8 mouse cellular contexts compared by ENCODE assay signal in genomic region chr17:84188374-84188961, GRCm38 (mm10). TPM values are rescaled to one million over a fixed set of nuclear protein-coding genes. Genes with fewer than 3 reads are reported as not detected.
DNase-seq lines count a peak whose midpoint lies in the region; ATAC-seq and TF ChIP-seq lines count a peak whose summit lies in the region.

No protein-coding gene starts in this region.

- peak overlapping the region; percentile 67 for H3K4me3 ChIP-seq in ES-Bruce4 (ENCODE audit: low read depth, low read length)
- peak overlapping the region; percentile 73 for H3K4me3 ChIP-seq in forebrain, embryonic 15.5 days
- H3K4me3 ChIP-seq in lung, embryonic 14.5 days (ENCODE audit: low read depth, low read length), result peak overlapping the region; percentile 93

- under 1% methylated on average over 38 of the region's 38 CpGs for WGBS in forebrain, embryonic 15.5 days
- under 1% methylated on average over 38 of the region's 38 CpGs for WGBS in lung, embryonic 14.5 days

- H3K36me3 ChIP-seq in ES-Bruce4 (ENCODE audit: control insufficient read depth, insufficient read depth, low read length, poor library complexity, severe bottlenecking), result peaks cover 10% of the 10 kb centered on the region
- H3K36me3 ChIP-seq in forebrain, embryonic 15.5 days, result peaks cover 5% of the 10 kb centered on the region; the same call in 1 of the 2 replicates
- peaks cover 35% of the 10 kb centered on the region for H3K36me3 ChIP-seq in lung, embryonic 14.5 days (ENCODE audit: insufficient read depth)

- 0 out of 2 replicates have a peak, but pooled peaks have one; percentile 50 for TF ChIP-seq EP300 in ES-Bruce4 (IDR thresholded peaks at IDR 0.05; ENCODE audit: insufficient read depth, low read depth, low read length)

- peak; percentile 68 for DNase-seq in cerebellum, adult 11-12 months
- peak; percentile 95 for DNase-seq in heart, postnatal 25 days (ENCODE audit: low spot score)
- peak; percentile 69 to 82 for DNase-seq in layer of hippocampus, adult 18-20 months (ENCODE audit: low spot score in 2 of 2)
- peak; percentile 97 for DNase-seq in lung, embryonic 14.5 days
- DNase-seq in thymus, adult 18-20 months, result peak; percentile 77 to 83

- ATAC-seq in forebrain, embryonic 15.5 days (replicated peaks), result peak; percentile 80
- peak; percentile 91 for ATAC-seq in lung, embryonic 14.5 days (ENCODE audit: insufficient read depth)
- ATAC-seq in neutrophil, adult 5-6 weeks (ENCODE audit: extremely low read depth, insufficient number of reproducible peaks, low FRiP score, poor library complexity, severe bottlenecking), result peak; percentile 20; the same call in 1 of the 2 replicates

- H3K27me3 ChIP-seq in ES-Bruce4 (ENCODE audit: control insufficient read depth, insufficient read depth, low read length, poor library complexity, severe bottlenecking), result no peaks in the 10 kb centered on the region
- peaks cover 7% of the 10 kb centered on the region; the same call in 1 of the 2 replicates for H3K27me3 ChIP-seq in forebrain, embryonic 15.5 days
- no peaks in the 10 kb centered on the region for H3K27me3 ChIP-seq in lung, embryonic 14.5 days (ENCODE audit: insufficient read depth, low read length)

- peak overlapping the region; percentile 79 for H3K9ac ChIP-seq in ES-Bruce4 (ENCODE audit: low read depth, poor library complexity, severe bottlenecking)
- H3K9ac ChIP-seq in forebrain, embryonic 15.5 days (replicated peaks), result peak overlapping the region; percentile 49
- H3K9ac ChIP-seq in lung, embryonic 14.5 days, result peak overlapping the region; percentile 84

- intact Hi-C loops in heart, postnatal 25 days (cut with DNase I), result no loop called here

- no peaks in the 10 kb centered on the region for H3K9me3 ChIP-seq in ES-Bruce4 (replicated peaks; ENCODE audit: control insufficient read depth, insufficient read depth, low read length, poor library complexity, severe bottlenecking)
- no peaks in the 10 kb centered on the region for H3K9me3 ChIP-seq in forebrain, embryonic 15.5 days
- no peaks in the 10 kb centered on the region for H3K9me3 ChIP-seq in lung, embryonic 14.5 days (ENCODE audit: low read depth, low read length)

- H3K4me2 ChIP-seq in forebrain, embryonic 15.5 days (replicated peaks), result peak overlapping the region; percentile 86
- peak overlapping the region; percentile 96 for H3K4me2 ChIP-seq in lung, embryonic 14.5 days

- peaks cover 3% of the 10 kb centered on the region for H3K4me1 ChIP-seq in ES-Bruce4 (ENCODE audit: control insufficient read depth, insufficient read depth, low read length)
- peaks cover 35% of the 10 kb centered on the region for H3K4me1 ChIP-seq in forebrain, embryonic 15.5 days
- peaks cover 9% of the 10 kb centered on the region for H3K4me1 ChIP-seq in lung, embryonic 14.5 days (ENCODE audit: insufficient read depth)

- peak overlapping the region; percentile 84 for H3K27ac ChIP-seq in ES-Bruce4 (ENCODE audit: insufficient read depth, low read length)
- peak overlapping the region; percentile 89 for H3K27ac ChIP-seq in forebrain, embryonic 15.5 days (replicated peaks)
- peak overlapping the region; percentile 99 for H3K27ac ChIP-seq in lung, embryonic 14.5 days (ENCODE audit: low read depth)

- no peak for TF ChIP-seq CTCF in ES-Bruce4 (IDR thresholded peaks at IDR 0.05; ENCODE audit: low read depth, low read length)
- peak; percentile 18; the same call in 1 of the 2 replicates for TF ChIP-seq CTCF in lung, embryonic 14.5 days (IDR thresholded peaks at IDR 0.05; ENCODE audit: low read depth)

- TF ChIP-seq POLR2A in ES-Bruce4 (IDR thresholded peaks at IDR 0.05; ENCODE audit: insufficient read depth, low read length), result peak; percentile 71

RNA-seq across cellular contexts. Expression of gene Zfp36l2, which starts 0.7 kb away (rescaled TPM):
- 38.2 and 38.4 TPM in 2 replicates for polyA plus RNA-seq in ES-Bruce4 (2011; ENCODE audit: insufficient read depth, insufficient read length, low read depth, missing spikeins)
- polyA plus RNA-seq in forebrain, embryonic 15.5 days (2015; fragmentation: Nextera tagmentation; extraction: Ambion mirVana), result 4.7 and 4.9 TPM in 2 replicates
- 10 to 100 TPM; 23.3 to 31.3 TPM for total RNA-seq in heart, postnatal 25 days (2021)
- total RNA-seq in layer of hippocampus, adult 18-20 months (2021), result 10 to 100 TPM; 22.0 to 32.5 TPM
- 20.8 and 21.9 TPM in 2 replicates for polyA plus RNA-seq in lung, embryonic 14.5 days (2014; fragmentation: Nextera tagmentation; extraction: Ambion mirVana)
- 276 and 293 TPM in 2 replicates for total RNA-seq in neutrophil, adult 5-6 weeks (2017)

Comparison
In these comparisons a context has a peak if more than half of its experiments do, and no peak if none do; other contexts are left out.
1. Peak in every context shown above with its lines: DNase-seq, ATAC-seq, H3K4me3 ChIP-seq and H3K27ac ChIP-seq.
2. ATAC-seq: peak in every context shown above with its lines; median percentile 91 in lung, embryonic 14.5 days; 80 in forebrain, embryonic 15.5 days; 20 in neutrophil, adult 5-6 weeks.